Mouse (Mus musculus): ENCODE measurements at regions not wholly inside any gene's neighbourhood (a gene's known extent, or its start where the extent isn't known, plus 50 kb on each side); places are given as distances from the start of the nearest gene placed in this dataset.

- 92% methylated on average over 2 of the region's 2 CpGs for WGBS
- no peak for TF ChIP-seq CTCF (IDR thresholded peaks at IDR 0.05; ENCODE audit: low read depth)
- H3K27ac ChIP-seq (ENCODE audit: low read depth, low read length) = no peak overlapping the region
- no peak for ATAC-seq
- H3K4me3 ChIP-seq (ENCODE audit: low read depth, low read length) = no peak overlapping the region
- no peaks in the 10 kb centered on the region for H3K27me3 ChIP-seq (replicated peaks; ENCODE audit: control insufficient read depth, insufficient read depth, low read length)
- H3K4me1 ChIP-seq (replicated peaks; ENCODE audit: control insufficient read depth, insufficient read depth, low read length) = no peaks in the 10 kb centered on the region
- H3K4me2 ChIP-seq (replicated peaks; ENCODE audit: low read depth) = no peak overlapping the region
- no peak overlapping the region for H3K9ac ChIP-seq (ENCODE audit: low read depth, low read length)
- no peaks in the 10 kb centered on the region for H3K9me3 ChIP-seq (ENCODE audit: control insufficient read depth)
- no peaks in the 10 kb centered on the region for H3K36me3 ChIP-seq (ENCODE audit: control insufficient read depth, insufficient read depth)
Measured at GRCm38 (mm10) chr5:39176906-39177305, 300.3 kb upstream of the Clnk start.

- H3K9me3 ChIP-seq (ENCODE audit: control insufficient read depth) = no peaks in the 10 kb centered on the region
- ATAC-seq = no peak
- no peak overlapping the region for H3K4me2 ChIP-seq (replicated peaks; ENCODE audit: low read depth)
- no peak overlapping the region for H3K27ac ChIP-seq (ENCODE audit: low read depth, low read length)
- TF ChIP-seq CTCF (IDR thresholded peaks at IDR 0.05; ENCODE audit: low read depth) = no peak
- H3K36me3 ChIP-seq (ENCODE audit: control insufficient read depth, insufficient read depth) = no peaks in the 10 kb centered on the region
- no peaks in the 10 kb centered on the region for H3K27me3 ChIP-seq (replicated peaks; ENCODE audit: control insufficient read depth, insufficient read depth, low read length)
- WGBS = 94% methylated on average over 3 of the region's 3 CpGs
- H3K9ac ChIP-seq (ENCODE audit: low read depth, low read length) = no peak overlapping the region
- no peaks in the 10 kb centered on the region for H3K4me1 ChIP-seq (replicated peaks; ENCODE audit: control insufficient read depth, insufficient read depth, low read length)
- H3K4me3 ChIP-seq (ENCODE audit: low read depth, low read length) = no peak overlapping the region
Measured at GRCm38 (mm10) chr5:39173491-39173890, 296.9 kb upstream of the Clnk start.

- Histone ChIP-seq H3K9ac (ENCODE audit: low read depth, low read length) (no peak overlapping the region), H3K4me3 (ENCODE audit: low read depth, low read length) (no peak overlapping the region), H3K27me3 (replicated peaks; ENCODE audit: control insufficient read depth, insufficient read depth, low read length) (no peaks in the 10 kb centered on the region), H3K27ac (ENCODE audit: low read depth, low read length) (no peak overlapping the region), H3K4me1 (replicated peaks; ENCODE audit: control insufficient read depth, insufficient read depth, low read length) (no peaks in the 10 kb centered on the region), H3K4me2 (replicated peaks; ENCODE audit: low read depth) (no peak overlapping the region), H3K9me3 (ENCODE audit: control insufficient read depth) (no peaks in the 10 kb centered on the region), H3K36me3 (ENCODE audit: control insufficient read depth, insufficient read depth) (no peaks in the 10 kb centered on the region)
- 85% methylated on average over 3 of the region's 3 CpGs for WGBS
- no peak for ATAC-seq
- TF ChIP-seq CTCF (IDR thresholded peaks at IDR 0.05; ENCODE audit: low read depth) = no peak
Measured at GRCm38 (mm10) chr5:39159651-39160050, 283.0 kb upstream of the Clnk start.

GRCm38 (mm10) chr5:39155763-39156162, 279.2 kb upstream of the Clnk start:
- Histone ChIP-seq H3K27ac (ENCODE audit: low read depth, low read length) (no peak overlapping the region), H3K9me3 (ENCODE audit: control insufficient read depth) (no peaks in the 10 kb centered on the region), H3K27me3 (replicated peaks; ENCODE audit: control insufficient read depth, insufficient read depth, low read length) (no peaks in the 10 kb centered on the region), H3K4me3 (ENCODE audit: low read depth, low read length) (no peak overlapping the region), H3K4me1 (replicated peaks; ENCODE audit: control insufficient read depth, insufficient read depth, low read length) (no peaks in the 10 kb centered on the region), H3K4me2 (replicated peaks; ENCODE audit: low read depth) (no peak overlapping the region), H3K9ac (ENCODE audit: low read depth, low read length) (no peak overlapping the region), H3K36me3 (ENCODE audit: control insufficient read depth, insufficient read depth) (no peaks in the 10 kb centered on the region)
- no peak for TF ChIP-seq CTCF (IDR thresholded peaks at IDR 0.05; ENCODE audit: low read depth)
- ATAC-seq = no peak
- 96% methylated on average over 1 of the region's 1 CpGs for WGBS

- H3K4me3 ChIP-seq (ENCODE audit: low read depth, low read length) = no peak overlapping the region
- H3K4me1 ChIP-seq (replicated peaks; ENCODE audit: control insufficient read depth, insufficient read depth, low read length) = no peaks in the 10 kb centered on the region
- no peak for TF ChIP-seq CTCF (IDR thresholded peaks at IDR 0.05; ENCODE audit: low read depth)
- H3K27ac ChIP-seq (ENCODE audit: low read depth, low read length) = no peak overlapping the region; the same call in 1 of the 2 replicates
- H3K36me3 ChIP-seq (ENCODE audit: control insufficient read depth, insufficient read depth) = no peaks in the 10 kb centered on the region
- H3K27me3 ChIP-seq (replicated peaks; ENCODE audit: control insufficient read depth, insufficient read depth, low read length) = no peaks in the 10 kb centered on the region
- no peak overlapping the region for H3K9ac ChIP-seq (ENCODE audit: low read depth, low read length)
- no peaks in the 10 kb centered on the region for H3K9me3 ChIP-seq (ENCODE audit: control insufficient read depth)
- no peak overlapping the region for H3K4me2 ChIP-seq (replicated peaks; ENCODE audit: low read depth)
- ATAC-seq = peak; percentile 90
Measured at GRCm38 (mm10) chr5:39153291-39153794, 276.7 kb upstream of the Clnk start.

GRCm38 (mm10) chr5:39151917-39152316, 275.3 kb upstream of the Clnk start:
- no peaks in the 10 kb centered on the region for H3K9me3 ChIP-seq (ENCODE audit: control insufficient read depth)
- no peaks in the 10 kb centered on the region for H3K36me3 ChIP-seq (ENCODE audit: control insufficient read depth, insufficient read depth)
- no peak overlapping the region for H3K4me3 ChIP-seq (ENCODE audit: low read depth, low read length)
- H3K27ac ChIP-seq (ENCODE audit: low read depth, low read length) = no peak overlapping the region
- TF ChIP-seq CTCF (IDR thresholded peaks at IDR 0.05; ENCODE audit: low read depth) = no peak
- H3K4me1 ChIP-seq (replicated peaks; ENCODE audit: control insufficient read depth, insufficient read depth, low read length) = no peaks in the 10 kb centered on the region
- H3K4me2 ChIP-seq (replicated peaks; ENCODE audit: low read depth) = no peak overlapping the region
- H3K27me3 ChIP-seq (replicated peaks; ENCODE audit: control insufficient read depth, insufficient read depth, low read length) = no peaks in the 10 kb centered on the region
- WGBS = 60% methylated on average over 4 of the region's 4 CpGs
- ATAC-seq = no peak
- no peak overlapping the region for H3K9ac ChIP-seq (ENCODE audit: low read depth, low read length)

- Histone ChIP-seq H3K4me3 (ENCODE audit: low read depth, low read length) (no peak overlapping the region), H3K27ac (ENCODE audit: low read depth, low read length) (no peak overlapping the region), H3K36me3 (ENCODE audit: control insufficient read depth, insufficient read depth) (no peaks in the 10 kb centered on the region), H3K27me3 (replicated peaks; ENCODE audit: control insufficient read depth, insufficient read depth, low read length) (no peaks in the 10 kb centered on the region), H3K9me3 (ENCODE audit: control insufficient read depth) (no peaks in the 10 kb centered on the region), H3K4me1 (replicated peaks; ENCODE audit: control insufficient read depth, insufficient read depth, low read length) (no peaks in the 10 kb centered on the region), H3K4me2 (replicated peaks; ENCODE audit: low read depth) (no peak overlapping the region), H3K9ac (ENCODE audit: low read depth, low read length) (no peak overlapping the region)
- 89% methylated on average over 4 of the region's 4 CpGs for WGBS
- ATAC-seq = no peak
- TF ChIP-seq CTCF (IDR thresholded peaks at IDR 0.05; ENCODE audit: low read depth) = no peak
Measured at GRCm38 (mm10) chr5:39150891-39151290, 274.3 kb upstream of the Clnk start.

Data from intestine, postnatal 0 days (tissue).